Mouse (Mus musculus): ENCODE measurements around the gene Olfr560. TPM values are rescaled to one million over a fixed set of nuclear protein-coding genes. Genes with fewer than 3 reads are reported as not detected.

The Olfr560 gene
- not detected in 2 replicates for polyA plus RNA-seq (2015; fragmentation: Nextera tagmentation; extraction: Ambion mirVana)

GRCm38 (mm10) chr7:102759266-102759665 is at the start of gene Olfr560, which contains the start of gene Olfr78:
Gene Olfr560, minus strand, starts transcription at chr7:102759366.
Gene Olfr78, minus strand, starts transcription at chr7:102759471.
- Histone ChIP-seq H3K9me3 (ENCODE audit: control insufficient read depth, low read length) (no peaks in the 10 kb centered on the region), H3K9ac (ENCODE audit: low read length) (no peak within 1 kb of the TSS), H3K36me3 (ENCODE audit: control insufficient read depth, insufficient read depth, low read length) (no peaks in the 10 kb centered on the region), H3K4me1 (replicated peaks; ENCODE audit: control insufficient read depth, insufficient read depth) (no peaks in the 10 kb centered on the region), H3K4me3 (ENCODE audit: low read depth, low read length) (no peak within 1 kb of the TSS), H3K27ac (replicated peaks) (no peak within 1 kb of the TSS), H3K27me3 (ENCODE audit: control insufficient read depth, insufficient read depth, low read length) (no peaks in the 10 kb centered on the region), H3K4me2 (replicated peaks; ENCODE audit: low read depth) (no peak within 1 kb of the TSS)
- ATAC-seq (ENCODE audit: low FRiP score, low TSS enrichment), result no peak
- 61% methylated on average over 4 of the region's 4 CpGs for WGBS
- no peak for DNase-seq (ENCODE audit: low spot score)
- TF ChIP-seq CTCF (IDR thresholded peaks at IDR 0.05; ENCODE audit: low read depth) (no peak), EP300 (optimal IDR thresholded peaks at IDR 0.05) (no peak)

DNA sequence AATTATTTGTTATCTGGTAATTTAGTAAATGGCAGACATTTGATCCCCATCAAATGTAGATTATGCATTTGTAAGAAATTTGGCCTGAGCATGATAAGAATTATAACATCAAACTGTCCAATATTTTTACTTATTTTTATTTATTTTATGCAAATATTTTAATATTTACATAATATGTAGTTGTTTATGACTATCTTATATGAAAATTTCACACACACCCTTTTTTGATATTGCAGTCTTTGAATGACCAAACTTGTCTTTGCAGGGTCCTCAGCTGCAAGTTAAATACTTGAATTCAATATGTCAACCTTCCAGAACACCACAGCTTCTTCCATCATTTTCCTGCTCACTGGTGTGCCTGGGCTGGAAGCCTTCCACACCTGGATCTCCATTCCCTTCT is 44.0 kb upstream of the Olfr560 start, which contains the start of gene Olfr564:
Gene Olfr564 (plus strand): TSS at position 301 of the 400 bp plus-strand sequence.
- Histone ChIP-seq H3K36me3 (ENCODE audit: control insufficient read depth, insufficient read depth, low read length) (no peaks in the 10 kb centered on the region), H3K27ac (replicated peaks) (no peak within 1 kb of the TSS), H3K4me1 (replicated peaks; ENCODE audit: control insufficient read depth, insufficient read depth) (no peaks in the 10 kb centered on the region), H3K27me3 (ENCODE audit: control insufficient read depth, insufficient read depth, low read length) (no peaks in the 10 kb centered on the region), H3K9ac (ENCODE audit: low read length) (no peak within 1 kb of the TSS), H3K4me2 (replicated peaks; ENCODE audit: low read depth) (no peak within 1 kb of the TSS), H3K4me3 (ENCODE audit: low read depth, low read length) (no peak within 1 kb of the TSS), H3K9me3 (ENCODE audit: control insufficient read depth, low read length) (no peaks in the 10 kb centered on the region)
- DNase-seq (ENCODE audit: low spot score) (no peak), ATAC-seq (ENCODE audit: low FRiP score, low TSS enrichment) (no peak)
- no peak for TF ChIP-seq EP300 (optimal IDR thresholded peaks at IDR 0.05)
- TF ChIP-seq CTCF (IDR thresholded peaks at IDR 0.05; ENCODE audit: low read depth), result no peak

- no peaks in the 10 kb centered on the region for H3K36me3 ChIP-seq (ENCODE audit: control insufficient read depth, insufficient read depth, low read length)
- no peak within 1 kb of the TSS for H3K9ac ChIP-seq (ENCODE audit: low read length)
- H3K27ac ChIP-seq (replicated peaks), result no peak within 1 kb of the TSS
- no peaks in the 10 kb centered on the region for H3K4me1 ChIP-seq (replicated peaks; ENCODE audit: control insufficient read depth, insufficient read depth)
- TF ChIP-seq CTCF (IDR thresholded peaks at IDR 0.05; ENCODE audit: low read depth) (no peak), EP300 (optimal IDR thresholded peaks at IDR 0.05) (no peak)
- 74% methylated on average over 2 of the region's 2 CpGs for WGBS
- H3K4me3 ChIP-seq (ENCODE audit: low read depth, low read length), result no peak within 1 kb of the TSS
- no peak for DNase-seq (ENCODE audit: low spot score)
- H3K4me2 ChIP-seq (replicated peaks; ENCODE audit: low read depth), result no peak within 1 kb of the TSS
- no peaks in the 10 kb centered on the region for H3K27me3 ChIP-seq (ENCODE audit: control insufficient read depth, insufficient read depth, low read length)
- ATAC-seq (ENCODE audit: low FRiP score, low TSS enrichment), result no peak
- H3K9me3 ChIP-seq (ENCODE audit: control insufficient read depth, low read length), result no peaks in the 10 kb centered on the region
Measured at GRCm38 (mm10) chr7:102770921-102771320, 11.8 kb upstream of the Olfr560 start, which contains the start of gene Olfr561. Gene Olfr561, plus strand, starts transcription at chr7:102771221.

DNA sequence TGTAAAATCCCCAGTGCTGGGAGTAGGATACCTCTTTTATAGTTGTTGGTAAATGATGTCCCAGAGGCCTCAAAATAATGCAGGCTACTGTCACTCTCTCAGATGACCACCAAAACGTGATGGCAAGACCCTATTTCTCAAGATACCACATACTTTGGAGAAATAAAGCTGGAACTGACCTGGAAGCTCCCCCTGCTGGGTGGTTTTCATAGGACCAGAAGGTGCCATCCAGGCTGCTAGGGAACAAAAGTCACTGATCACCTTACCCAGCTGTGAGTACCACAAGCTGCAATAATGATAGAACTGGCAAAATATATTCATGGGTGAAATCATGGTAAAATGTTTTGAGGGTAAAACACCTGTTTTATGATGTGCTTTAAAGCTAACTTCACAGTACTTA is 7.1 kb downstream of the Olfr560 start:
- H3K4me2 ChIP-seq (replicated peaks; ENCODE audit: low read depth), result no peak overlapping the region
- H3K27ac ChIP-seq (replicated peaks), result no peak overlapping the region
- no peak overlapping the region for H3K9ac ChIP-seq (ENCODE audit: low read length)
- no peak for DNase-seq (ENCODE audit: low spot score)
- no peaks in the 10 kb centered on the region for H3K9me3 ChIP-seq (ENCODE audit: control insufficient read depth, low read length)
- H3K36me3 ChIP-seq (ENCODE audit: control insufficient read depth, insufficient read depth, low read length), result no peaks in the 10 kb centered on the region
- peak; percentile 51 for TF ChIP-seq CTCF (IDR thresholded peaks at IDR 0.05; ENCODE audit: low read depth)
- no peak for TF ChIP-seq EP300 (optimal IDR thresholded peaks at IDR 0.05)
- WGBS, result 10% methylated on average over 1 of the region's 1 CpGs
- H3K4me1 ChIP-seq (replicated peaks; ENCODE audit: control insufficient read depth, insufficient read depth), result no peaks in the 10 kb centered on the region
- no peaks in the 10 kb centered on the region for H3K27me3 ChIP-seq (ENCODE audit: control insufficient read depth, insufficient read depth, low read length)
- H3K4me3 ChIP-seq (ENCODE audit: low read depth, low read length), result no peak overlapping the region
- ATAC-seq (ENCODE audit: low FRiP score, low TSS enrichment), result no peak

- Histone ChIP-seq H3K4me2 (replicated peaks; ENCODE audit: low read depth) (no peak overlapping the region), H3K4me1 (replicated peaks; ENCODE audit: control insufficient read depth, insufficient read depth) (no peaks in the 10 kb centered on the region), H3K9ac (ENCODE audit: low read length) (no peak overlapping the region), H3K36me3 (ENCODE audit: control insufficient read depth, insufficient read depth, low read length) (no peaks in the 10 kb centered on the region), H3K27me3 (ENCODE audit: control insufficient read depth, insufficient read depth, low read length) (no peaks in the 10 kb centered on the region), H3K4me3 (ENCODE audit: low read depth, low read length) (no peak overlapping the region), H3K27ac (replicated peaks) (no peak overlapping the region), H3K9me3 (ENCODE audit: control insufficient read depth, low read length) (no peaks in the 10 kb centered on the region)
- WGBS, result 42% methylated on average over 2 of the region's 2 CpGs
- ATAC-seq (ENCODE audit: low FRiP score, low TSS enrichment) (no peak), DNase-seq (ENCODE audit: low spot score) (no peak)
- TF ChIP-seq EP300 (optimal IDR thresholded peaks at IDR 0.05), result no peak
- no peak for TF ChIP-seq CTCF (IDR thresholded peaks at IDR 0.05; ENCODE audit: low read depth)
Measured at GRCm38 (mm10) chr7:102737705-102738104, 21.5 kb downstream of the Olfr560 start.

- Histone ChIP-seq H3K9me3 (ENCODE audit: control insufficient read depth, low read length) (no peaks in the 10 kb centered on the region), H3K4me3 (ENCODE audit: low read depth, low read length) (no peak overlapping the region), H3K27ac (replicated peaks) (no peak overlapping the region), H3K4me2 (replicated peaks; ENCODE audit: low read depth) (no peak overlapping the region), H3K27me3 (ENCODE audit: control insufficient read depth, insufficient read depth, low read length) (no peaks in the 10 kb centered on the region), H3K4me1 (replicated peaks; ENCODE audit: control insufficient read depth, insufficient read depth) (no peaks in the 10 kb centered on the region), H3K36me3 (ENCODE audit: control insufficient read depth, insufficient read depth, low read length) (no peaks in the 10 kb centered on the region), H3K9ac (ENCODE audit: low read length) (no peak overlapping the region)
- no peak for ATAC-seq (ENCODE audit: low FRiP score, low TSS enrichment)
- 15% methylated on average over 1 of the region's 1 CpGs for WGBS
- TF ChIP-seq CTCF (IDR thresholded peaks at IDR 0.05; ENCODE audit: low read depth) (no peak), EP300 (optimal IDR thresholded peaks at IDR 0.05) (no peak)
- DNase-seq (ENCODE audit: low spot score), result no peak
Measured at GRCm38 (mm10) chr7:102733793-102734192, 25.4 kb downstream of the Olfr560 start.
